Mouse (Mus musculus): ENCODE measurements around the gene Ubl7. TPM values are rescaled to one million over a fixed set of nuclear protein-coding genes. Genes with fewer than 3 reads are reported as not detected.

Ubl7 gene
- total RNA-seq, 1 experiment: 21.2 TPM

DNA sequence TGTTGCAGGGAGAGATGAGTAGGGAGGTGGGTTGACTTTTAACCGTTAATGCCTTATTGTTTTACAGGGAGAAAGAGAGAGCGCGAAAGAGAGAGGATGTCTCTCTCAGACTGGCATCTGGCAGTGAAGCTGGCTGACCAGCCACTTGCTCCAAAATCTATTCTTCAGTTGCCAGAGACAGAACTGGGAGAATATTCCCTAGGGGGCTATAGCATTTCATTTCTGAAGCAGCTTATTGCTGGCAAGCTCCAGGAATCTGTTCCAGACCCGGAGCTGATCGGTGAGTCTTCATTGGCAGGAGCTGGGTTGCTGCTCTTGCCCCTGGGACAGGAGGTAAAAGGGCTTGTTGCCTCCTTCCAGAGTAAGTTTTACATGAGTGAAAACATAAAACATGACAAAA is 1.8 kb downstream of the Ubl7 start:
- Histone ChIP-seq H3K4me3 (ENCODE audit: insufficient read depth in 1 of 2, low read depth in 1 of 2, low read length in 2 of 2, poor library complexity in 1 of 2, severe bottlenecking in 1 of 2) (no peak overlapping the region), H3K9ac (ENCODE audit: insufficient read depth, low read depth, low read length, poor library complexity, severe bottlenecking) (no peak overlapping the region), H3K9me3 (ENCODE audit: control insufficient read depth, insufficient read depth, low read depth, low read length) (no peaks in the 10 kb centered on the region), H3K4me1 (ENCODE audit: control insufficient read depth in 2 of 2, insufficient read depth in 2 of 2, low read length in 2 of 2, poor library complexity in 1 of 2) (no peaks in the 10 kb centered on the region; a peak in 1 of 4 replicates), H3K36me3 (ENCODE audit: control insufficient read depth, insufficient read depth, low read length, poor library complexity, severe bottlenecking) (peaks cover 2% of the 10 kb centered on the region; the same call in 1 of the 2 replicates), H3K27ac (ENCODE audit: insufficient read depth, low read depth, low read length, poor library complexity, severe bottlenecking) (no peak overlapping the region)
- DNase-seq (ENCODE audit: low read depth, low spot score): no peak
- no peak for TF ChIP-seq MAFK (IDR thresholded peaks at IDR 0.05; ENCODE audit: insufficient read depth, low read depth, low read length)
- TF ChIP-seq ZC3H11A (IDR thresholded peaks at IDR 0.05; ENCODE audit: borderline replicate concordance, low read depth, low read length): no peak
- no peak for TF ChIP-seq CHD2 (IDR thresholded peaks at IDR 0.05; ENCODE audit: low read depth, low read length)
- TF ChIP-seq ZNF384 (IDR thresholded peaks at IDR 0.05; ENCODE audit: low read depth, low read length): no peak
- TF ChIP-seq HCFC1 (IDR thresholded peaks at IDR 0.05; ENCODE audit: borderline replicate concordance, insufficient read depth, low read length): no peak
- in situ Hi-C loops (cut with MboI; ENCODE audit: low sequenced_read_pairs in 2 of 2, unreplicated experiment in 2 of 2): no loop called here

DNA sequence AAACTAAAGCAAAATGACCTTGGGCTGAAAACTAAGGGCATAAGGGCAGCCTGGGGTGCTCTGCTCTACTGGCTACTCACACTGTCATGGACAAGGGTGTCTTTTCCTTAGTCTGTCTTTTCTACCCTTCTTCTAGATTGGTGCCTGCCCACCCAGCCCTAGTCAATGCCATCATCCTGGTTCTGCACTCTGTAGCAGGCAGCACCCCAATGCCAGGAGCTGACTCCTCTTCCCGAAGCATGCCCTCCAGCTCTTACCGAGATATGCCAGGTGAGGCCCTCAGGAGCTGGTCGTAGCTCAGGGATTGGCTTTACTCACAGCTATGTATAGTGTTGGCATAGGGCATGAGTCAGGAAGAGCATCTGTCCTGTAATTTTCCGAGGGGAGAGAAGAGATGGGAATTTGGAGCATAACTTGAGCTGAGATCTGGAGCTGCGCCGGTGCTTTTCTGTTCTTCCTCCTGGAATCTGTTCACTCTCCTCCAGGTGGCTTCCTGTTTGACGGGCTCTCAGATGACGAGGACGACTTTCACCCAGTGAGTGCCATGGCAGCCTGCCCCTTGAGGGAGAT is 10.8 kb downstream of the Ubl7 start:
- Histone ChIP-seq H3K27ac (ENCODE audit: insufficient read depth, low read depth, low read length, poor library complexity, severe bottlenecking) (no peak overlapping the region), H3K4me3 (ENCODE audit: insufficient read depth in 1 of 2, low read depth in 1 of 2, low read length in 2 of 2, poor library complexity in 1 of 2, severe bottlenecking in 1 of 2) (no peak overlapping the region), H3K36me3 (ENCODE audit: control insufficient read depth, insufficient read depth, low read length, poor library complexity, severe bottlenecking) (peaks cover 25% of the 10 kb centered on the region), H3K9me3 (ENCODE audit: control insufficient read depth, insufficient read depth, low read depth, low read length) (no peaks in the 10 kb centered on the region), H3K9ac (ENCODE audit: insufficient read depth, low read depth, low read length, poor library complexity, severe bottlenecking) (no peak overlapping the region), H3K4me1 (ENCODE audit: control insufficient read depth in 2 of 2, insufficient read depth in 2 of 2, low read length in 2 of 2, poor library complexity in 1 of 2) (peaks cover 0 to 12% of the 10 kb centered on the region in 2 experiments; a peak in 3 of 4 replicates)
- TF ChIP-seq ZNF384 (IDR thresholded peaks at IDR 0.05; ENCODE audit: low read depth, low read length): no peak
- DNase-seq (ENCODE audit: low read depth, low spot score): no peak
- in situ Hi-C loops (cut with MboI; ENCODE audit: low sequenced_read_pairs in 2 of 2, unreplicated experiment in 2 of 2): no loop called here

DNA sequence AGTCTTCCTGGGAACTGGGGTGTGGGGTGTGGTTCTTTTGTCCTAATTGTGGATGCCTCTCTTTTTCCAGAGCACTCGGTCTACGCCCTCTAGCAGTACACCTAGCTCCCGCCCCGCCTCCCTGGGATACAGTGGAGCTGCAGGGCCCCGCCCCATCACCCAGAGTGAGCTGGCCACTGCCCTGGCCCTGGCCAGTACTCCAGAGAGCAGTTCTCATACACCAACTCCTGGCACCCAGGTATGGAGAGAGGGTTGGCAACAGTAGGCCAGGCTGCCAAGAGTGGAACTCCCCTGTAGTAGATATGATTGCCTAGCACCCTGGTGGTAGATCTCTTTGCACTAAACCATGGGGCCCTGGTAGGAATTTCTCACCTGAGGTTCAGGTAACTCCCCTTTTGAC is 11.6 kb downstream of the Ubl7 start:
- Histone ChIP-seq H3K9me3 (ENCODE audit: control insufficient read depth, insufficient read depth, low read depth, low read length) (no peaks in the 10 kb centered on the region), H3K36me3 (ENCODE audit: control insufficient read depth, insufficient read depth, low read length, poor library complexity, severe bottlenecking) (peaks cover 27% of the 10 kb centered on the region), H3K9ac (ENCODE audit: insufficient read depth, low read depth, low read length, poor library complexity, severe bottlenecking) (no peak overlapping the region), H3K27ac (ENCODE audit: insufficient read depth, low read depth, low read length, poor library complexity, severe bottlenecking) (no peak overlapping the region), H3K4me1 (ENCODE audit: control insufficient read depth in 2 of 2, insufficient read depth in 2 of 2, low read length in 2 of 2, poor library complexity in 1 of 2) (peaks cover 0 to 12% of the 10 kb centered on the region in 2 experiments; a peak in 3 of 4 replicates), H3K4me3 (ENCODE audit: insufficient read depth in 1 of 2, low read depth in 1 of 2, low read length in 2 of 2, poor library complexity in 1 of 2, severe bottlenecking in 1 of 2) (no peak overlapping the region)
- no peak for TF ChIP-seq ZC3H11A (IDR thresholded peaks at IDR 0.05; ENCODE audit: borderline replicate concordance, low read depth, low read length)
- TF ChIP-seq HCFC1 (IDR thresholded peaks at IDR 0.05; ENCODE audit: borderline replicate concordance, insufficient read depth, low read length): no peak
- no peak for TF ChIP-seq MAFK (IDR thresholded peaks at IDR 0.05; ENCODE audit: insufficient read depth, low read depth, low read length)
- TF ChIP-seq CHD2 (IDR thresholded peaks at IDR 0.05; ENCODE audit: low read depth, low read length): no peak
- TF ChIP-seq ZNF384 (IDR thresholded peaks at IDR 0.05; ENCODE audit: low read depth, low read length): no peak
- in situ Hi-C loops (cut with MboI; ENCODE audit: low sequenced_read_pairs in 2 of 2, unreplicated experiment in 2 of 2): no loop called here
- no peak for DNase-seq (ENCODE audit: low read depth, low spot score)

DNA sequence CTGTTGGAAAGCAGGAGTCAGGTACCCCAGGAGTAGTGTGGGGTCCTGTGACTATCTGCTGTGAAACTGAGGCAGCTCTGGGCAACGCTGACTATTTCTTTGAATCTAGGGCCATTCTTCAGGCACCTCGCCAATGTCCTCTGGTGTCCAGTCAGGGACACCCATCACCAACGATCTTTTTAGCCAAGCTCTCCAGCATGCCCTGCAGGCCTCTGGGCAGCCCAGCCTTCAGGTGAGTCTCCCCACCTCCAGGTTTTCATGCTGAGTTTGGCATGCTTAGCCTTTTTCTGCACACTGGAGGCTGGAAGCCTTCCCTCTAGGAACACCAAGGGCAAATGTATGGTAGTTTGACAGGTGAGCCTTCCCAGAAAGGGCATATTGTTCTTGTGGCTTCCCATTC is 12.3 kb downstream of the Ubl7 start:
- Histone ChIP-seq H3K9ac (ENCODE audit: insufficient read depth, low read depth, low read length, poor library complexity, severe bottlenecking) (no peak overlapping the region), H3K9me3 (ENCODE audit: control insufficient read depth, insufficient read depth, low read depth, low read length) (no peaks in the 10 kb centered on the region), H3K36me3 (ENCODE audit: control insufficient read depth, insufficient read depth, low read length, poor library complexity, severe bottlenecking) (peaks cover 27% of the 10 kb centered on the region), H3K4me1 (ENCODE audit: control insufficient read depth in 2 of 2, insufficient read depth in 2 of 2, low read length in 2 of 2, poor library complexity in 1 of 2) (peaks cover 0 to 12% of the 10 kb centered on the region in 2 experiments; a peak in 3 of 4 replicates), H3K4me3 (ENCODE audit: insufficient read depth in 1 of 2, low read depth in 1 of 2, low read length in 2 of 2, poor library complexity in 1 of 2, severe bottlenecking in 1 of 2) (no peak overlapping the region), H3K27ac (ENCODE audit: insufficient read depth, low read depth, low read length, poor library complexity, severe bottlenecking) (no peak overlapping the region)
- no peak for DNase-seq (ENCODE audit: low read depth, low spot score)
- in situ Hi-C loops (cut with MboI; ENCODE audit: low sequenced_read_pairs in 2 of 2, unreplicated experiment in 2 of 2): no loop called here
- TF ChIP-seq ZNF384 (IDR thresholded peaks at IDR 0.05; ENCODE audit: low read depth, low read length) (no peak), HCFC1 (IDR thresholded peaks at IDR 0.05; ENCODE audit: borderline replicate concordance, insufficient read depth, low read length) (no peak), ZC3H11A (IDR thresholded peaks at IDR 0.05; ENCODE audit: borderline replicate concordance, low read depth, low read length) (no peak), MAFK (IDR thresholded peaks at IDR 0.05; ENCODE audit: insufficient read depth, low read depth, low read length) (no peak), CHD2 (IDR thresholded peaks at IDR 0.05; ENCODE audit: low read depth, low read length) (no peak)
